Mouse (Mus musculus) T-helper 17 cell (primary cell): ENCODE results near the gene Atp1a3.
"Not testable (repeated sequence)": the region's sequence is repeated elsewhere in the genome, so short reads cannot be mapped to it uniquely, and the experiment has no call there.

Experiments used
- in situ Hi-C, 2 experiments: fragments of 300-600 bp; cut with MboI, MseI; formaldehyde crosslinking; loops; 1 replicate in 1 of 2; 2 replicates in 1 of 2; pipeline ENCODE4 v1.15.1; 2025; ENCODE audit warnings: high pct_unique_total_duplicates in 2 of 2

Atp1a3 gene

GRCm38 (mm10) chr7:25005421-25006065 lies at the start of gene Atp1a3:
Gene Atp1a3, minus strand, starts transcription at chr7:25005958.
- in situ Hi-C loops: no loop called here

GRCm38 (mm10) chr7:25052587-25052986 lies 46.8 kb upstream of the Atp1a3 start:
- in situ Hi-C loops: loop anchor here in 1 of 2 experiments (10.0 kb wide), 1 partner anchor 198 kb away; no protein-coding TSS in a partner anchor

- in situ Hi-C loops: no loop called here
These were observed 43.7 kb upstream of the Atp1a3 start for GRCm38 (mm10) chr7:25049295-25049930.

GRCm38 (mm10) chr7:25047363-25047762 lies 41.6 kb upstream of the Atp1a3 start:
- in situ Hi-C loops: no loop called here

GRCm38 (mm10) chr7:25044599-25044998 lies 38.8 kb upstream of the Atp1a3 start:
- in situ Hi-C loops: not testable (repeated sequence)

- in situ Hi-C loops: no loop called here
These were observed 36.2 kb upstream of the Atp1a3 start for GRCm38 (mm10) chr7:25041921-25042320.

GRCm38 (mm10) chr7:25035916-25036315 lies 30.2 kb upstream of the Atp1a3 start:
- in situ Hi-C loops: no loop called here

GRCm38 (mm10) chr7:25034796-25035195 lies 29.0 kb upstream of the Atp1a3 start:
- in situ Hi-C loops: no loop called here

- in situ Hi-C loops: no loop called here
These were observed 25.8 kb upstream of the Atp1a3 start for GRCm38 (mm10) chr7:25031528-25031927.

GRCm38 (mm10) chr7:25030032-25030753 lies 24.4 kb upstream of the Atp1a3 start:
- in situ Hi-C loops: no loop called here

- in situ Hi-C loops: no loop called here
These were observed 20.7 kb upstream of the Atp1a3 start for GRCm38 (mm10) chr7:25026452-25026851.

GRCm38 (mm10) chr7:25025855-25026439 lies 20.2 kb upstream of the Atp1a3 start:
- in situ Hi-C loops: no loop called here

- in situ Hi-C loops: no loop called here
These were observed 5.8 kb upstream of the Atp1a3 start for GRCm38 (mm10) chr7:25011592-25011991.

GRCm38 (mm10) chr7:25010090-25010913 lies 4.5 kb upstream of the Atp1a3 start:
- in situ Hi-C loops: no loop called here

GRCm38 (mm10) chr7:25009099-25009700 lies 3.4 kb upstream of the Atp1a3 start:
- in situ Hi-C loops: no loop called here

GRCm38 (mm10) chr7:25008635-25009034 lies 2.9 kb upstream of the Atp1a3 start:
- in situ Hi-C loops: no loop called here

GRCm38 (mm10) chr7:25007609-25008374 lies 2.0 kb upstream of the Atp1a3 start:
- in situ Hi-C loops: no loop called here

GRCm38 (mm10) chr7:25006586-25007364 lies 1.0 kb upstream of the Atp1a3 start:
- in situ Hi-C loops: no loop called here

GRCm38 (mm10) chr7:25006171-25006570 lies 413 bp upstream of the Atp1a3 start:
- in situ Hi-C loops: no loop called here
